Mouse (Mus musculus): ENCODE measurements around the gene Dusp27. TPM values are rescaled to one million over a fixed set of nuclear protein-coding genes. Genes with fewer than 3 reads are reported as not detected.
"Not testable (repeated sequence)": the region's sequence is repeated elsewhere in the genome, so short reads cannot be mapped to it uniquely, and the experiment has no call there.

Dusp27 gene
- total and polyA plus RNA-seq, 3 experiments: 0.11 TPM; not detected in 2

- DNase-seq (ENCODE audit: low spot score) (no peak), ATAC-seq (ENCODE audit: extremely low read depth, insufficient number of reproducible peaks, low FRiP score, poor library complexity, severe bottlenecking) (no peak)
- Histone ChIP-seq H3K27me3 (ENCODE audit: insufficient read depth, low read length) (no peaks in the 10 kb centered on the region; the same call in 1 of the 2 replicates), H3K9me3 (replicated peaks) (peaks cover 1% of the 10 kb centered on the region), H3K36me3 (replicated peaks) (no peaks in the 10 kb centered on the region), H3K4me1 (ENCODE audit: insufficient read depth, low read depth, low read length) (peaks cover 51% of the 10 kb centered on the region), H3K4me3 (ENCODE audit: low read depth, low read length) (no peak overlapping the region)
- TF ChIP-seq POLR2AphosphoS5 (IDR thresholded peaks at IDR 0.05; ENCODE audit: insufficient replicate concordance, low read depth, low read length): no peak
- TF ChIP-seq GATA1 (IDR thresholded peaks at IDR 0.05; ENCODE audit: borderline replicate concordance, low read length): no peak
- no peak for TF ChIP-seq GATA2 (IDR thresholded peaks at IDR 0.05; ENCODE audit: borderline replicate concordance, low read depth, low read length)
- no peak for TF ChIP-seq CTCF (IDR thresholded peaks at IDR 0.05; ENCODE audit: low read depth, low read length)
- TF ChIP-seq TAL1 (conservative IDR thresholded peaks at IDR 0.05; ENCODE audit: low read depth, low read length): no peak
Observed at GRCm38 (mm10) chr1:166150035-166150434, 22.3 kb upstream of the Dusp27 start.

GRCm38 (mm10) chr1:166149441-166149840 lies 21.7 kb upstream of the Dusp27 start:
- H3K9me3 ChIP-seq (replicated peaks): no peaks in the 10 kb centered on the region
- H3K27me3 ChIP-seq (ENCODE audit: insufficient read depth, low read length): no peaks in the 10 kb centered on the region
- TF ChIP-seq CTCF (IDR thresholded peaks at IDR 0.05; ENCODE audit: low read depth, low read length): no peak
- no peak for TF ChIP-seq TAL1 (conservative IDR thresholded peaks at IDR 0.05; ENCODE audit: low read depth, low read length)
- TF ChIP-seq GATA1 (IDR thresholded peaks at IDR 0.05; ENCODE audit: borderline replicate concordance, low read length): no peak
- no peak for TF ChIP-seq POLR2AphosphoS5 (IDR thresholded peaks at IDR 0.05; ENCODE audit: insufficient replicate concordance, low read depth, low read length)
- no peak for TF ChIP-seq GATA2 (IDR thresholded peaks at IDR 0.05; ENCODE audit: borderline replicate concordance, low read depth, low read length)
- no peaks in the 10 kb centered on the region for H3K36me3 ChIP-seq (replicated peaks)
- ATAC-seq (ENCODE audit: extremely low read depth, insufficient number of reproducible peaks, low FRiP score, poor library complexity, severe bottlenecking): no peak
- no peak for DNase-seq (ENCODE audit: low spot score)
- H3K4me1 ChIP-seq (ENCODE audit: insufficient read depth, low read depth, low read length): peaks cover 49% of the 10 kb centered on the region
- H3K4me3 ChIP-seq (ENCODE audit: low read depth, low read length): no peak overlapping the region

GRCm38 (mm10) chr1:166147657-166148056 lies 19.9 kb upstream of the Dusp27 start:
- Histone ChIP-seq H3K9me3 (replicated peaks) (no peaks in the 10 kb centered on the region), H3K36me3 (replicated peaks) (no peaks in the 10 kb centered on the region), H3K27me3 (ENCODE audit: insufficient read depth, low read length) (no peaks in the 10 kb centered on the region), H3K4me1 (ENCODE audit: insufficient read depth, low read depth, low read length) (peaks cover 33% of the 10 kb centered on the region), H3K4me3 (ENCODE audit: low read depth, low read length) (no peak overlapping the region)
- TF ChIP-seq GATA2 (IDR thresholded peaks at IDR 0.05; ENCODE audit: borderline replicate concordance, low read depth, low read length) (no peak), TAL1 (conservative IDR thresholded peaks at IDR 0.05; ENCODE audit: low read depth, low read length) (no peak), POLR2AphosphoS5 (IDR thresholded peaks at IDR 0.05; ENCODE audit: insufficient replicate concordance, low read depth, low read length) (no peak), CTCF (IDR thresholded peaks at IDR 0.05; ENCODE audit: low read depth, low read length) (no peak), GATA1 (IDR thresholded peaks at IDR 0.05; ENCODE audit: borderline replicate concordance, low read length) (no peak)
- DNase-seq (ENCODE audit: low spot score): no peak
- peak; percentile 67; the same call in 1 of the 2 replicates for ATAC-seq (ENCODE audit: extremely low read depth, insufficient number of reproducible peaks, low FRiP score, poor library complexity, severe bottlenecking)

- Histone ChIP-seq H3K4me1 (ENCODE audit: insufficient read depth, low read depth, low read length) (peaks cover 32% of the 10 kb centered on the region), H3K27me3 (ENCODE audit: insufficient read depth, low read length) (no peaks in the 10 kb centered on the region), H3K4me3 (ENCODE audit: low read depth, low read length) (no peak overlapping the region), H3K36me3 (replicated peaks) (no peaks in the 10 kb centered on the region), H3K9me3 (replicated peaks) (no peaks in the 10 kb centered on the region)
- no peak for ATAC-seq (ENCODE audit: extremely low read depth, insufficient number of reproducible peaks, low FRiP score, poor library complexity, severe bottlenecking)
- DNase-seq (ENCODE audit: low spot score): no peak
- TF ChIP-seq TAL1 (conservative IDR thresholded peaks at IDR 0.05; ENCODE audit: low read depth, low read length) (no peak), CTCF (IDR thresholded peaks at IDR 0.05; ENCODE audit: low read depth, low read length) (no peak), GATA1 (IDR thresholded peaks at IDR 0.05; ENCODE audit: borderline replicate concordance, low read length) (no peak), GATA2 (IDR thresholded peaks at IDR 0.05; ENCODE audit: borderline replicate concordance, low read depth, low read length) (no peak), POLR2AphosphoS5 (IDR thresholded peaks at IDR 0.05; ENCODE audit: insufficient replicate concordance, low read depth, low read length) (no peak)
Observed at GRCm38 (mm10) chr1:166146626-166147025, 18.9 kb upstream of the Dusp27 start.

- no peaks in the 10 kb centered on the region for H3K9me3 ChIP-seq (replicated peaks)
- ATAC-seq (ENCODE audit: extremely low read depth, insufficient number of reproducible peaks, low FRiP score, poor library complexity, severe bottlenecking) (no peak), DNase-seq (ENCODE audit: low spot score) (no peak)
- no peak overlapping the region for H3K4me3 ChIP-seq (ENCODE audit: low read depth, low read length)
- H3K4me1 ChIP-seq (ENCODE audit: insufficient read depth, low read depth, low read length): peaks cover 15% of the 10 kb centered on the region
- peaks cover 21% of the 10 kb centered on the region for H3K27me3 ChIP-seq (ENCODE audit: insufficient read depth, low read length)
- no peaks in the 10 kb centered on the region for H3K36me3 ChIP-seq (replicated peaks)
- TF ChIP-seq TAL1 (conservative IDR thresholded peaks at IDR 0.05; ENCODE audit: low read depth, low read length) (no peak), GATA2 (IDR thresholded peaks at IDR 0.05; ENCODE audit: borderline replicate concordance, low read depth, low read length) (no peak), POLR2AphosphoS5 (IDR thresholded peaks at IDR 0.05; ENCODE audit: insufficient replicate concordance, low read depth, low read length) (no peak), CTCF (IDR thresholded peaks at IDR 0.05; ENCODE audit: low read depth, low read length) (no peak), GATA1 (IDR thresholded peaks at IDR 0.05; ENCODE audit: borderline replicate concordance, low read length) (no peak)
Observed at GRCm38 (mm10) chr1:166142369-166142768, 14.6 kb upstream of the Dusp27 start.

GRCm38 (mm10) chr1:166141868-166142267 lies 14.1 kb upstream of the Dusp27 start:
- H3K36me3 ChIP-seq (replicated peaks); H3K9me3 ChIP-seq (replicated peaks); ATAC-seq (ENCODE audit: extremely low read depth, insufficient number of reproducible peaks, low FRiP score, poor library complexity, severe bottlenecking); DNase-seq (ENCODE audit: low spot score); H3K4me3 ChIP-seq (ENCODE audit: low read depth, low read length): not testable (repeated sequence)
- Histone ChIP-seq H3K27me3 (ENCODE audit: insufficient read depth, low read length) (peaks cover 21% of the 10 kb centered on the region), H3K4me1 (ENCODE audit: insufficient read depth, low read depth, low read length) (peaks cover 19% of the 10 kb centered on the region)

Measured in G1E (cell line).